Mouse (Mus musculus) T-helper 17 cell (primary cell): ENCODE measurements at regions not wholly inside any gene's neighbourhood (a gene's known extent, or its start where the extent isn't known, plus 50 kb on each side); places are given as distances from the start of the nearest gene placed in this dataset.

Experiments used
- in situ Hi-C, 2 experiments: fragments of 300-600 bp; cut with MboI, MseI; formaldehyde crosslinking; loops; 1 replicate in 1 of 2; 2 replicates in 1 of 2; pipeline ENCODE4 v1.15.1; 2025; ENCODE audit warnings: high pct_unique_total_duplicates in 2 of 2

DNA sequence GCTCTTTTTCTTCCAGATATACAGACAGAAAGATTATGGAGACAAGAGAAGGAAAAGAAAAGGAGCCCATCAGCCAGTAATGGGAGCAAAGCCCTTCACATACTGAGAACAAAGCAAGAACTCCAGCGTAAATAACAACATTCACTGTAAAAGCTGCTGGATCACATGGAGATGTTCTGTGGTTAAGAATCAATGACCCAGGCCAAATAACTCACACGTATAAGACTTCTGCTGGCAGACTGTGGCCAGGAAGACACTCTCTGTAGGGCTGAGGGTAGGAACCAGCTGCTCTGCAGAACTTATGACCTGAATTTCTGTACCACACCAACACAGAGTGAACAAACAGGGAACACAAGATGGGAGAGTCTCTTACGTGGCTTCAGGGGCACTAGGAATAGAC lies 958.5 kb downstream of the Tmem114 start:
- in situ Hi-C loops, result loop anchor here in 1 of 2 experiments (10.0 kb wide), 1 partner anchor 1118 kb away; no protein-coding TSS in a partner anchor
